Mouse (Mus musculus) forebrain, embryonic 15.5 days (tissue): Measurements from ENCODE around the gene Hyal2. TPM values are rescaled to one million over a fixed set of nuclear protein-coding genes. Genes with fewer than 3 reads are reported as not detected.

Source experiments
- ATAC-seq: fragments of 200-750 bp; cut with Nextera tagmentation; replicated peaks from 2 replicates; pipeline ENCODE4 v1.8.0; 2017; ENCODE audit warnings: mild to moderate bottlenecking, moderate TSS enrichment, moderate library complexity
- H3K27ac ChIP-seq: fragments of 300-500 bp; sonication (generic); replicated peaks from 2 replicates; pipeline ENCODE4 v1.5.1; 2015; ENCODE audit warnings: mild to moderate bottlenecking, inconsistent platforms
- H3K27me3 ChIP-seq: fragments of 300-500 bp; sonication (generic); 2 replicates; pipeline ENCODE4 v1.6.1; 2015; ENCODE audit warnings: inconsistent platforms
- H3K36me3 ChIP-seq: fragments of 300-500 bp; sonication (generic); 2 replicates; pipeline ENCODE4 v1.6.1; 2015; ENCODE audit warnings: mild to moderate bottlenecking, inconsistent platforms
- H3K4me1 ChIP-seq: fragments of 300-500 bp; sonication (generic); 2 replicates; pipeline ENCODE4 v1.6.1; 2015; ENCODE audit warnings: inconsistent platforms
- H3K4me2 ChIP-seq: fragments of 300-500 bp; sonication (generic); replicated peaks from 2 replicates; pipeline ENCODE4 v1.6.1; 2015; ENCODE audit warnings: mild to moderate bottlenecking, inconsistent platforms
- H3K4me3 ChIP-seq: fragments of 300-500 bp; sonication (generic); 2 replicates; pipeline ENCODE4 v1.5.1; 2015; ENCODE audit warnings: mild to moderate bottlenecking, inconsistent platforms
- H3K9ac ChIP-seq: fragments of 300-500 bp; sonication (generic); replicated peaks from 2 replicates; pipeline ENCODE4 v1.6.1; 2015; ENCODE audit warnings: mild to moderate bottlenecking, inconsistent platforms
- H3K9me3 ChIP-seq: fragments of 300-500 bp; sonication (generic); 2 replicates; pipeline ENCODE4 v1.6.1; 2016; ENCODE audit warnings: inconsistent platforms
- WGBS: fragments of 180-500 bp; shearing (Covaris S2); methylation state at CpG from one replicate; pipeline ENCODE4 v1.1.7; 2015; ENCODE audit warnings: mixed read lengths; 5-methylcytosine and 5-hydroxymethylcytosine counted together
- polyA plus RNA-seq: library from polyadenylated mRNA; unstranded; fragments of >200 nt; fragmentation: Nextera tagmentation; extraction: Ambion mirVana; gene quantifications from 2 replicates; pipeline ENCODE4 v1.2.1, GENCODE M21; 2015

Hyal2 gene
- polyA plus RNA-seq, 1 experiment from 2014 or later = 75.3 TPM

DNA sequence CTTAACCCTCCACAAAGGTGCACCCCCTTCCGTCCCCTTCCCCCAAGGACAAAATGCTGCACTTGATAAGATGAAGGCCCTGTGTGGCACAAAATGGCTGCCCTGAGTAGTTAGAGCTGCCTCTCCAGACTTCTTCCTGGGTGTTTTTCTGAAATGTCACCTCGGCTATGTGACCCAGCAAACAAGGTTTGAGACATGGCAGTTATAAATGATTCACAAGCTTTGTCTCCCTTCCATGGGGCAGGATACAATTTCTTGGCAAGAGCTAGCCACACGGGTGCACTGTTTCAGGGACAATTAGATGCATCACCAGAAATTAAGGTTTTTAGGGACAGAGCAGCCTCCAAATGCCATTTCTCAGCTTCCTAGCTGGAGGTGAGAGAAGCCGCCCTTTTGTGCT lies 27.3 kb upstream of the Hyal2 start:
- no peak overlapping the region for H3K27ac ChIP-seq
- H3K9me3 ChIP-seq = no peaks in the 10 kb centered on the region
- WGBS = 79% methylated on average over 4 of the region's 4 CpGs
- peaks cover 46% of the 10 kb centered on the region for H3K36me3 ChIP-seq
- H3K4me3 ChIP-seq = 0 out of 2 replicates have a peak overlapping the region, but pooled peaks have one; percentile 89
- H3K4me1 ChIP-seq = peaks cover 48% of the 10 kb centered on the region
- H3K9ac ChIP-seq = no peak overlapping the region; the same call in 1 of the 2 replicates
- H3K27me3 ChIP-seq = no peaks in the 10 kb centered on the region
- H3K4me2 ChIP-seq = peak overlapping the region; percentile 77; the same call in 1 of the 2 replicates
- ATAC-seq = no peak

DNA sequence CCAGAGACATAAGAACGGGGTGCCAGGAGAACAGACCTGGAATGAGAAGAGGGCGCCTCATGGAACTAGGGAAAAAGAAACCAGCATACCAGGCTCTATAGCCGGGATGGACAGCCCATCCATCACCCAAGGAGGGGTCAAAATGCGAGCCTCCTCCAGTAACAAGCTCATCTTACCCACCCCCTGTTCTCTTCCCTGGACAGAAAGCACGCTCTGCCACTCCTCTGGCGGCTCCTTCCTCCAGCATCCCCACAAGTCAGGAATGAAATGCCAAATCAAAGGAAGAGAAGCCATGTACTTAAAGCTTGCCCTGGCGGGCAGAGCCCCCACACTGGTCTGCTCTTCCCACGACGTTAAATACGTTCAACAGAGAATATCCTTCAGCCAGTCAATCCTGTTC lies 26.7 kb upstream of the Hyal2 start:
- H3K9ac ChIP-seq = peak overlapping the region; percentile 65
- peaks cover 46% of the 10 kb centered on the region for H3K4me1 ChIP-seq
- no peak for ATAC-seq
- peak overlapping the region; percentile 77 for H3K4me2 ChIP-seq
- peaks cover 46% of the 10 kb centered on the region for H3K36me3 ChIP-seq
- H3K9me3 ChIP-seq = no peaks in the 10 kb centered on the region
- no peak overlapping the region; the same call in 1 of the 2 replicates for H3K27ac ChIP-seq
- peak overlapping the region; percentile 89 for H3K4me3 ChIP-seq
- 35% methylated on average over 10 of the region's 10 CpGs for WGBS
- no peaks in the 10 kb centered on the region for H3K27me3 ChIP-seq

DNA sequence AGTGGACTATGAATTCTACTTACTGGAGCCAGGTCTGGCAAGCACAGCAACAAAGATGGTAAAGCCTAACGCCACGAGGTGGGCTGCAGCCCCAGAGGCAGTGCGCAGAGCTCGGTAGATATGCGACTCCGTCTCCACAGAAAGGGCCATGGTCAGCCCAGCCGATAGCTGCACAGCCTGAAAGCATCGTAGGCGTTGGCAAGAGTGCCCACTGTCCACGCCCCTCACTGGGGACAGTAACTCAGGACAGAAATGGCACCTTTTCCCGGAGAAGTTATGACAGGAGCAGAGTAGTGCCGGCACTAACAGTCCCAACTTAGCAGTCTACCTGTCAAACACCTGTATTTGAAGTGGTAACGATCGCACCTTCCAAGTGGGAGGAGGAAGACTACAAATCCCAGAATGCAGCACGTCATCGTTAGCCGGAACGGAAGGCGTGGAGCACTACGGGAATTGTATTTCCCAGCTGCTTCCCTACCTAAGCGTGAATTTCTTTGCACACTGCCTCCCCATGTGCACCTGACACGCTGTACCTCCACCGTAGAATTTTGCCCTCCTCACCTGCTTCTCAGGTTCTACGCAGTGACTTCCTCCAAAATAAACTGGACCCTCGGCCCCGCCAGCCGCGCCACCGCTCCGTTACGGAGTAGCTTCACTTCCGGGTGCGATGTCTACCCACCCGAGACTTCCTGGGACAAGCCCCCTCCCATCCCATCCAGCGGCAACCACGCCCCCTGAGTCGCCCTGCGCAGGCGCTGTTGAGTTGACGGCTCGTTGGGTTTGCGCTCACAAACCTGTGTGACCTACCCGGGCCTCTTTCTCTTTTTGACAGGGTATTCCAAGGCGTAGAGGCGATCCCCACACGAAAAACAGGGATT lies 26.0 kb upstream of the Hyal2 start, which contains the start of the genes Cyb561d2 and Nprl2:
Gene Cyb561d2 (minus strand): TSS at position 720 of the 878 bp plus-strand sequence.
Gene Nprl2 (plus strand): TSS at position 753 of the 878 bp plus-strand sequence.
- H3K4me3 ChIP-seq = peak within 1 kb of the TSS; percentile 89
- peaks cover 46% of the 10 kb centered on the region for H3K4me1 ChIP-seq
- H3K9me3 ChIP-seq = no peaks in the 10 kb centered on the region
- peak within 1 kb of the TSS; percentile 65 for H3K9ac ChIP-seq
- H3K4me2 ChIP-seq = peak within 1 kb of the TSS; percentile 77
- H3K36me3 ChIP-seq = peaks cover 46% of the 10 kb centered on the region
- no peaks in the 10 kb centered on the region for H3K27me3 ChIP-seq
- WGBS = under 1% methylated on average over 46 of the region's 46 CpGs
- peak; percentile 89 for ATAC-seq
- peak within 1 kb of the TSS; percentile 66 for H3K27ac ChIP-seq

DNA sequence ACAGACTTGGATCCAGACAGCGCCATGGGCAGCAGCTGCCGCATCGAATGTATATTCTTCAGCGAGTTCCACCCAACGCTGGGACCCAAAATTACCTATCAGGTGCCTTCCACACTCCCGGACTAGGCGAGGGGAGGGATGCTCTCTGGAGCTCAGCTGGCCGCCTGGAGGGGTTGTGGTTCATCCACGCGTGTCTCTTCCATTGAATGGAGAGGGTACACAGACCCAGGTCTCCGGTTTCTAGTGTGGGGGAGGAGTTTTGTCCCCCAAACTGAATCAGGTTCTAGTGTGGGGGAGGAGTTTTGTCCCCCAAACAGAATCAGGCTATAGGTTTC lies 25.4 kb upstream of the Hyal2 start:
- H3K9me3 ChIP-seq = no peaks in the 10 kb centered on the region
- H3K9ac ChIP-seq = peak overlapping the region; percentile 65
- peaks cover 46% of the 10 kb centered on the region for H3K36me3 ChIP-seq
- H3K27ac ChIP-seq = peak overlapping the region; percentile 66
- no peaks in the 10 kb centered on the region for H3K27me3 ChIP-seq
- peak overlapping the region; percentile 89 for H3K4me3 ChIP-seq
- peak overlapping the region; percentile 77 for H3K4me2 ChIP-seq
- peak; percentile 11; the same call in 1 of the 2 replicates for ATAC-seq
- peaks cover 46% of the 10 kb centered on the region for H3K4me1 ChIP-seq
- WGBS = under 1% methylated on average over 11 of the region's 11 CpGs

DNA sequence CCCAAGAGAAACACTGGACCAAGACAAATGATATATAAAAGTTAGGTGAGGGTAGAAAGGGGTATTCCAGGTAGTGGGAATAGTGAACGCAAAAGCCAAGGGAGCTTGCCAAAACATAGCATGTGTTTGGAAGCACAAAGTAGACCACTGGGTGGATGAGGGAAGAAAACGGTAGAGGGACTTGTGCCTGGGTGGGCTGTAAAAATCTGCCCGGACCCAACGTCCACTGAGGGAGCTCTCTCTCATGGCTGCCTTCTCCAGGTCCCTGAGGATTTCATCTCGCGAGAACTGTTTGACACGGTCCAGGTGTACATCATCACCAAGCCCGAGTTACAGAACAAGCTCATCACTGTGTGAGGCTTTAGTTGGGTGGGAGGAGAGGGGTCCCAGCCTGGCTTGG lies 25.0 kb upstream of the Hyal2 start:
- peaks cover 46% of the 10 kb centered on the region for H3K4me1 ChIP-seq
- peaks cover 44% of the 10 kb centered on the region for H3K36me3 ChIP-seq
- H3K9me3 ChIP-seq = no peaks in the 10 kb centered on the region
- 46% methylated on average over 8 of the region's 8 CpGs for WGBS
- no peaks in the 10 kb centered on the region for H3K27me3 ChIP-seq
- H3K27ac ChIP-seq = no peak overlapping the region
- peak overlapping the region; percentile 77 for H3K4me2 ChIP-seq
- peak overlapping the region; percentile 89 for H3K4me3 ChIP-seq
- no peak for ATAC-seq
- peak overlapping the region; percentile 65; the same call in 1 of the 2 replicates for H3K9ac ChIP-seq

DNA sequence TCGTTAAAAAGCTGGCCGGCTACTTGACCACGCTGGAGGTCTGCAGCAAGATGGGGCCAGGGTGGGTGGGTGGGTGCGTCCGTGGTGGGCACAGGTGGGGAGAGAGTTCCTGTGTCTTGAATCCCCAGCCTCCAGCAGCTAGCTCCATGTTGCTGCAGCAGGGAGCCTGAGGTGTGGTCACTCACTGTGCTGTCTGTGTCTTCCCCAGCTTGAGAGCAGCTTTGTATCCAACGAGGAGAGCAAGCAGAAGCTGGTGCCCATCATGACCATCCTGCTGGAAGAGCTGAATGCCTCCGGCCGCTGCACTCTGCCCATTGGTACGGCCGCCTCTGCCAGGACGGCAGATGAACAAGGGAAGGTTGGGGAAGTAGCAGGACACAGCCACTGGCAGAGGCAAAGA lies 24.4 kb upstream of the Hyal2 start:
- Histone ChIP-seq H3K4me1 (peaks cover 42% of the 10 kb centered on the region), H3K4me2 (no peak overlapping the region)
- WGBS = 88% methylated on average over 11 of the region's 11 CpGs

DNA sequence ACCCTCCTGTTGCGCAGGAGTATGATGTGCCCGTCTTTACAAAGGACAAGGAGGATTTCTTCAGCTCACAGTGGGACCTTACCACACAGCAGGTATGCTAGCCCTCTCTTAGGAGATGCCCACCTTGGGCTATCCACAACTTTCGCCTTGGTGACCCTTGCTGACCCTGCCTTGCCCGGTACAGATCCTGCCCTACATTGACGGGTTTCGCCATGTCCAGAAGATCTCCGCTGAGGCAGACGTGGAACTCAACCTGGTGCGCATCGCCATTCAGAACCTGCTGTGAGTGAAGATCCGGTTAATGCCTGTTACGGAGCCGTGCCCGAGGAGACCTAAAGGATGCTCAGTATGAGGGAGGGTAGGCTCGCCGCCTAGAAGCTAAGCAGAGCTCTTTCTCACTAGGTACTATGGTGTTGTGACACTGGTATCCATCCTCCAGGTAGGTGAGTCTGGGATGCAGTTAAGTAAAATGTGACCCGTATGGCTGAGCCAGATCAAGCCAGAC lies 23.5 kb upstream of the Hyal2 start:
- Histone ChIP-seq H3K9ac (no peak overlapping the region), H3K27ac (no peak overlapping the region), H3K9me3 (no peaks in the 10 kb centered on the region), H3K27me3 (no peaks in the 10 kb centered on the region), H3K4me1 (peaks cover 42% of the 10 kb centered on the region), H3K4me3 (no peak overlapping the region), H3K4me2 (no peak overlapping the region), H3K36me3 (peaks cover 28% of the 10 kb centered on the region)
- WGBS = 92% methylated on average over 17 of the region's 17 CpGs
- no peak for ATAC-seq

More for the DNA sequence above, 24.4 kb upstream of the Hyal2 start:
- Histone ChIP-seq H3K4me3 (no peak overlapping the region), H3K9me3 (no peaks in the 10 kb centered on the region), H3K27ac (no peak overlapping the region), H3K9ac (no peak overlapping the region), H3K36me3 (peaks cover 38% of the 10 kb centered on the region), H3K27me3 (no peaks in the 10 kb centered on the region)
- no peak for ATAC-seq

DNA sequence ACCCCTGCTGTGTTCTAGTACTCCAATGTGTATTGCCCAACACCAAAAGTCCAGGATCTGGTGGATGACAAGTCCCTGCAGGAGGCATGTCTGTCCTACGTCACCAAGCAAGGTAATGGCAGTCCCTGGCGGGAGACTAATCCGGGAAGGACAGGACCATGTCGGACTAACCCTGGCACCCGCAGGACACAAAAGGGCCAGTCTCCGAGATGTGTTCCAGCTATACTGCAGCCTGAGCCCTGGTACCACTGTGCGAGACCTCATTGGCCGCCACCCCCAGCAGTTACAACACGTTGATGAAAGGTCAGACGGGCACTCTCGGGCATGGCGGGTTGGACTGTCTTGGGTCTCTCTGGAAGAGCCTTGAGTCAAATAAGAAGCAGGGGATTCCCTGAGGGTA lies 23.0 kb upstream of the Hyal2 start:
- Histone ChIP-seq H3K9me3 (no peaks in the 10 kb centered on the region), H3K4me2 (no peak overlapping the region)
- 93% methylated on average over 12 of the region's 12 CpGs for WGBS

DNA sequence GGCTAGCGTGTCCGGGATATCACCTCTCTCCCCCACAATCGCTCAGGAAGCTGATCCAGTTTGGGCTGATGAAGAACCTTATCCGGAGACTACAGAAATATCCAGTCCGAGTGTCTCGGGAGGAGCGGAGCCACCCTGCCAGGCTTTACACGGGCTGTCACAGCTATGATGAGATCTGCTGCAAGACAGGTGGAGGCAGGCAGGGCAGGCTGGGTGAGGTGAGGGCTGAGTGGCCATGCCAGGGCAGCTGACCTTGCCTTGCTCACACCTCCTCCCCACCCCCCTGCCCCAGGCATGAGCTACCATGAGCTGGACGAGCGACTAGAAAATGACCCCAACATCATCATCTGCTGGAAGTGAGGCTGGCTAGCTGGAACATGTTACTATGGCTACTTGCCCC lies 22.5 kb upstream of the Hyal2 start:
- Histone ChIP-seq H3K27ac (no peak overlapping the region), H3K36me3 (peaks cover 19% of the 10 kb centered on the region), H3K27me3 (0 out of 2 replicates have a peak, but pooled peaks cover 5% of the 10 kb centered on the region), H3K4me2 (no peak overlapping the region), H3K9me3 (no peaks in the 10 kb centered on the region), H3K4me3 (no peak overlapping the region), H3K9ac (no peak overlapping the region), H3K4me1 (peaks cover 42% of the 10 kb centered on the region)
- ATAC-seq = no peak
- WGBS = 82% methylated on average over 10 of the region's 10 CpGs

More for the DNA sequence above, 23.0 kb upstream of the Hyal2 start:
- H3K4me1 ChIP-seq = peaks cover 42% of the 10 kb centered on the region
- no peak overlapping the region for H3K9ac ChIP-seq
- 0 out of 2 replicates have a peak, but pooled peaks cover 2% of the 10 kb centered on the region for H3K27me3 ChIP-seq
- no peak overlapping the region for H3K4me3 ChIP-seq
- H3K27ac ChIP-seq = no peak overlapping the region
- no peak for ATAC-seq
- H3K36me3 ChIP-seq = peaks cover 23% of the 10 kb centered on the region

DNA sequence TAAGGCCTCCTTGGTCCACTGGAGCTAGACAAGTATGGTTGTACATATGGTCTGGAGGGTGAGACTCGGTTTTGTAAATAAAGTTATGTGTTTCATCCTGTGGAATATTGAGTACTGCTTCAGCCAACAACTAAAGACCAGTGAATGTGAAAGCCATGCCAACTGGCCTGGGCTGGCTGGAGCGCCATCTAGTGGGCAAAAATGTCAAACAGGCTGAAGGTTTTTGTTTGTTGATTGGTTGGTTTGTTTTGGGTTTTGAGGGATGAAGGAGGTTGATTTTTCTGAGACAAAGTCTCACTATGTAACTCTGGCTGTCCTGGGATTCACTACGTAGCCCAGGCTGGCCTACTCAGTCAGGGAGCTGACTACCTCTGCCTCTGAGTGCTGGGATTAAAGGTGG lies 22.1 kb upstream of the Hyal2 start:
- H3K9ac ChIP-seq = no peak overlapping the region
- H3K36me3 ChIP-seq = peaks cover 17% of the 10 kb centered on the region
- H3K9me3 ChIP-seq = no peaks in the 10 kb centered on the region
- H3K4me3 ChIP-seq = no peak overlapping the region
- H3K27me3 ChIP-seq = peaks cover 9% of the 10 kb centered on the region
- H3K4me1 ChIP-seq = peaks cover 40% of the 10 kb centered on the region
- no peak overlapping the region for H3K27ac ChIP-seq
- 7% methylated on average over 3 of the region's 3 CpGs for WGBS
- no peak overlapping the region for H3K4me2 ChIP-seq
- no peak for ATAC-seq

DNA sequence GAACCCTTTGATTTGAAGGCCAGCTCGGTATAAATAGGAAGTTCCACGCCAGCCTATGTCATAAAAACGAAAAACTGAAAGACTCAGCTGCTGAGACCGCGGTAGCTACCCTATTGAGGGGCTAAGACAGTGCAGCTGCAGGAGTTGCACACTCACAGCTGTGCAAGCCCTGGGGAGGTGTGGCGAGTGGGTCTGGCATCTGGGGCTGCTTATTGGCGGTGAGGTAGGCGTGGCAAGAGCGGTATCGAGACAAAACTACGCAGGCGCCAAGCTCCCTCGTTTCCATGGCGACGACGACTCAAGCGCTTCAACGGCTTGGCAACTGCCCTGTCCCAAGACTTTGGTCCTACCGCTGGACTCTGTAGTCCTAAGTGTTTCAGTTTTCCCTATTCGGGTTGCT lies 20.7 kb upstream of the Hyal2 start, which contains the start of gene Zmynd10:
Gene Zmynd10 (plus strand): TSS at position 273 of the 400 bp plus-strand sequence.
- H3K27me3 ChIP-seq = peaks cover 20% of the 10 kb centered on the region
- peaks cover 17% of the 10 kb centered on the region for H3K36me3 ChIP-seq
- H3K4me2 ChIP-seq = peak within 1 kb of the TSS; percentile 41
- H3K9me3 ChIP-seq = no peaks in the 10 kb centered on the region
- WGBS = 4% methylated on average over 20 of the region's 20 CpGs
- ATAC-seq = peak; percentile 67
- peaks cover 42% of the 10 kb centered on the region for H3K4me1 ChIP-seq
- H3K9ac ChIP-seq = no peak within 1 kb of the TSS
- peak within 1 kb of the TSS; percentile 12 for H3K4me3 ChIP-seq
- peak within 1 kb of the TSS; percentile 60 for H3K27ac ChIP-seq

DNA sequence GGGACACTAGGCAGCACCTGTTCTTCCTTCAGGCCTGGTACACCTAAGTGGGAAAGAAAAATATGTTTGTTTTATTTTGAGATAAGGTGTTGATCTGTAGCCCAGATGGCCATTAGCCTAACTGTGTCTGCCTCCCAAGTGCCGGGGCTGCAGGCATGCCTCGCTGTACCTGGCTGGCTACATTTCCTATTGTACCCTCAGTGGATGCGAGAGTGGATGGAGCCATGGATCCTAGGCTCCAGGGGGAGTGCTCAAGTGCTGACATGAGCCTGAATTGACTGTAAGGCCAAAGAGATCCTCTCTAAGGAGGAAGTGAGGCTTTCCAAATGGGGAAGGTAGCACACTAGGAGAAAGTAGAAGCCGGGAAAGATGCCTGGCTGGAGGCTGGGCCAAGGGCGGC lies 19.8 kb upstream of the Hyal2 start:
- peaks cover 29% of the 10 kb centered on the region for H3K27me3 ChIP-seq
- H3K4me1 ChIP-seq = peaks cover 36% of the 10 kb centered on the region

More for the DNA sequence above, 19.8 kb upstream of the Hyal2 start:
- ATAC-seq = no peak
- no peak overlapping the region for H3K9ac ChIP-seq
- WGBS = 80% methylated on average over 5 of the region's 5 CpGs
- H3K36me3 ChIP-seq = peaks cover 17% of the 10 kb centered on the region
- no peak overlapping the region for H3K4me3 ChIP-seq
- no peaks in the 10 kb centered on the region for H3K9me3 ChIP-seq
- no peak overlapping the region for H3K4me2 ChIP-seq
- no peak overlapping the region for H3K27ac ChIP-seq
